Mouse (Mus musculus) limb, embryonic 13.5 days (tissue): ENCODE data around the gene D330045A20Rik. TPM values are rescaled to one million over a fixed set of nuclear protein-coding genes. Genes with fewer than 3 reads are reported as not detected.
A peak's percentile ranks its signal among the peaks of the same experiment; 100 is the strongest.
"Not testable (repeated sequence)": the region's sequence is repeated elsewhere in the genome, so short reads cannot be mapped to it uniquely, and the experiment has no call there.

ENCODE experiments used
- ATAC-seq: fragments of 200-750 bp; cut with Nextera tagmentation; 2 replicates; pipeline ENCODE4 v1.8.0; 2017; ENCODE audit warnings: low read depth, moderate number of reproducible peaks, moderate TSS enrichment; ENCODE audit not compliant: low FRiP score
- H3K27ac ChIP-seq: fragments of 300-500 bp; sonication (generic); 2 replicates; pipeline ENCODE4 v1.5.1; 2015; ENCODE audit warnings: inconsistent platforms, mild to moderate bottlenecking, moderate library complexity
- H3K27me3 ChIP-seq: fragments of 300-500 bp; sonication (generic); 2 replicates; pipeline ENCODE4 v1.6.1; 2015; ENCODE audit warnings: mild to moderate bottlenecking, inconsistent platforms
- H3K36me3 ChIP-seq: fragments of 300-500 bp; sonication (generic); 2 replicates; pipeline ENCODE4 v1.6.1; 2015; ENCODE audit warnings: inconsistent platforms, mild to moderate bottlenecking, moderate library complexity
- H3K4me1 ChIP-seq: fragments of 300-500 bp; sonication (generic); 2 replicates; pipeline ENCODE4 v1.6.1; 2015; ENCODE audit warnings: inconsistent platforms
- H3K4me2 ChIP-seq: fragments of 300-500 bp; sonication (generic); replicated peaks from 2 replicates; pipeline ENCODE4 v1.6.1; 2015; ENCODE audit warnings: inconsistent platforms, mild to moderate bottlenecking, moderate library complexity
- H3K4me3 ChIP-seq: fragments of 300-500 bp; sonication (generic); 2 replicates; pipeline ENCODE4 v1.5.1; 2015; ENCODE audit warnings: moderate library complexity, mild to moderate bottlenecking, inconsistent platforms
- H3K9ac ChIP-seq: fragments of 300-500 bp; sonication (generic); 2 replicates; pipeline ENCODE4 v1.6.1; 2015; ENCODE audit warnings: mild to moderate bottlenecking, inconsistent platforms
- H3K9me3 ChIP-seq: fragments of 300-500 bp; sonication (generic); 2 replicates; pipeline ENCODE4 v1.6.1; 2016; ENCODE audit warnings: inconsistent platforms
- WGBS: fragments of 180-500 bp; shearing (Covaris S2); methylation state at CpG from one replicate; pipeline ENCODE4 v1.1.7; 2015; 5-methylcytosine and 5-hydroxymethylcytosine counted together
- polyA plus RNA-seq: library from polyadenylated mRNA; unstranded; fragments of >200 nt; fragmentation: Nextera tagmentation; extraction: Ambion mirVana; gene quantifications from 2 replicates; pipeline ENCODE4 v1.2.1, GENCODE M21; 2015

The D330045A20Rik gene
- 0.92 and 1.2 TPM in 2 replicates for polyA plus RNA-seq

DNA sequence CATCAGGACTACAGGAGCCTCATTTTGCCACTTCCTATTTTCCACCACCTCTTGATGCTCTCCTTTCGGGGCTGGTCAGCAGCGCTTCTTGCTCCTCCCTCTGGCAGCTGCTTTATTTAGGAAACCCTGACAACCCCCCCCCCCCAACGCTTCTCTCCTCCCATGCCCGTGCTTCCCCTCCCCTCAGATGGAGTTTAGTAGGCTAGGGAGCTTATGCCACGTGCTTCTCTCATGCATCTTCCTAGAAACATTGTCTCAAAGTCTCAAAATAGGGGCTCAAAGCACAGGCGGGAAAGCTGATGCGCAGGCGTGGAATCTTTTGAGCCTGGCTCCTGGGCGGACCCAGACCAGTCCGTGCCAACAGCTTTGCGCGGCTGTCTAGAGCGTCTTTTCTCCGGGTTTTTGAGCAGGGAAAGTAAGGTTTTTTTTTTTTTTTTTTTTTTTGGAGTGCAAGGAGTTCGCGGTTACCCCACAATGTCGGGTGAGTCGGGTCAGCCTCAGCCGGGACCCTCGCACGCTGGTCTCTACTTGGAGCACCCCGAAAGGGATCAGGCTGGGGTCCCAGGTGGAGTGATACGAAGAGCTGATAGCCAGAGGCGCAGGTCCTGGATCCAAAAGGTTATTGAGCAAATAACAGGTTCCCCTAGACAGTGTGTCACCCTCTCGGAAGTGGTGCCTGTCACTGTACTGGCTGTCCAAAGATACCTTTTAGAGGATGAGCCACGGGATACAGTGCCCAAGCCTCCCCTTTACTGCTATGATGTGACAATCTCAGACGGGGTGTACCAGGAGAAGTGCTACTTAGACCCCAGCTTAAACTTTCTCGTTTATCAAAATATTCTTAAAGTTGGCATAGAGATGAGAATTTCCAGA, at the start of gene D330045A20Rik:
TSS of gene D330045A20Rik (plus strand) at position 346 of the 873 bp plus-strand sequence.
- WGBS = 22% methylated on average over 28 of the region's 28 CpGs
- no peak for ATAC-seq
- no peak within 1 kb of the TSS for H3K9ac ChIP-seq

DNA sequence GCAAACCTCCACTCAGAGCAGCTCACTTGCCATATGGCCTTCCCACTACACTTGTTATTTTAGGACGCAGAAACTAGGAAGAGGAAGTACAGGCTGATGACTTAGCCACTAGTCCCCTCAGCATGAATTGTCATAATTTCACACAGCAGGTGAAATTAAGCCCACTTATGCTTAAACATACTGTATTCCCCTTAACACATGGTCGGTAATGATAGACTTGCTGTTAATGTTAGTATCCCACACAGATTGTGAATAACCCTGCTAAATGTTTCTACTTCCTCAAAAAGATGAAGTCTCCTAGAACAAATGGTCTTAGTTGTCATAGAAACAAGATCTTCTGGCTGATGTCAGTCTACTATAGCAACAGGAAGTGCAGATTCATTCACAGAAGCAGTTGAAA, 47.6 kb upstream of the D330045A20Rik start:
- Histone ChIP-seq H3K9ac (no peak overlapping the region), H3K27me3 (peaks cover 6% of the 10 kb centered on the region; the same call in 1 of the 2 replicates), H3K4me3 (no peak overlapping the region), H3K9me3 (no peaks in the 10 kb centered on the region), H3K36me3 (no peaks in the 10 kb centered on the region), H3K4me2 (no peak overlapping the region), H3K4me1 (no peaks in the 10 kb centered on the region), H3K27ac (no peak overlapping the region)
- 76% methylated on average over 2 of the region's 2 CpGs for WGBS
- no peak for ATAC-seq

More for the DNA sequence above, at the start of gene D330045A20Rik:
- peak within 1 kb of the TSS; percentile 61 for H3K4me2 ChIP-seq
- no peak within 1 kb of the TSS for H3K27ac ChIP-seq
- no peaks in the 10 kb centered on the region for H3K4me1 ChIP-seq
- H3K9me3 ChIP-seq = no peaks in the 10 kb centered on the region
- H3K27me3 ChIP-seq = peaks cover 21% of the 10 kb centered on the region
- H3K4me3 ChIP-seq = peak within 1 kb of the TSS; percentile 37
- H3K36me3 ChIP-seq = no peaks in the 10 kb centered on the region

DNA sequence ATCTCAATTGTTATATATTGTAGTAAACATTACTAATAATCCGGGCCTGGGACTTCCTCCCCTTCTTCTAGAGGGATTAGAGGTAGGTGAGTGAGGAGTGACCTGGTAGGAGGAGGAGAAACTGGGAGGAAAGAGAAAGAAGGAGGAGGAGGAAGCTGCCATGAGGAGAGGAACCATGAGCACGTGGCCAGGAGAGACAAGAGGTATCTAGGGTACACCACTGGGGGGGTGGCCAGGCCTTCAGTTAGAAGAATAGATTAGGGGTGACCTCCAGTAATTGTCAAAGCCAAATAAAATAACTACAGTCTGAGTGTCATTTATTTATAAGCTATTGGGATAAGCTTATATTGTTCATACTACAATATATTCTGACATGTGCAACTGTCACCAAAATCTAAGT, 45.0 kb upstream of the D330045A20Rik start:
- ATAC-seq = no peak
- WGBS = 77% methylated on average over 2 of the region's 2 CpGs
- no peaks in the 10 kb centered on the region for H3K36me3 ChIP-seq

DNA sequence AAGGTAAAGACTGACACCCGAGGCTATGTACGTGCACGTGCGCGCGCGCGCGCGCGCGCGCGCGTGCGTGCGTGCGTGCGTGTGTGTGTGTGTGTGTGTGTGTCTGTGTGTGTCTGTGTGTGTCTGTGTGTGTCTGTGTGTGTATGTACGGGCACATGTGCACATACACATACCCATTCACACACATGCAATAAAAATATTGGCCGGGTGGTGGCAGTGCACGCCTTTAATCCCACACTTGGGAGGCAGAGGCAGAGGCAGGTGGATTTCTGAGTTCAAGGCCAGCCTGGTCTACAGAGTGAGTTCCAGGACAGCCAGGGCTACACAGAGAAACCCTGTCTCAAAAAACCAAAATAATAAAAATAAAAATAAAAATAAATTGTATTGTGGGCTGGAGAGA, 39.1 kb upstream of the D330045A20Rik start:
- not testable (repeated sequence) for H3K36me3 ChIP-seq, H3K4me2 ChIP-seq, H3K9ac ChIP-seq, H3K4me3 ChIP-seq, H3K4me1 ChIP-seq, ATAC-seq, H3K27ac ChIP-seq, H3K27me3 ChIP-seq, H3K9me3 ChIP-seq
- 93% methylated on average over 22 of the region's 22 CpGs for WGBS

More for the DNA sequence above, 45.0 kb upstream of the D330045A20Rik start:
- H3K4me2 ChIP-seq = no peak overlapping the region
- H3K27me3 ChIP-seq = peaks cover 6% of the 10 kb centered on the region; the same call in 1 of the 2 replicates
- H3K4me3 ChIP-seq = no peak overlapping the region
- H3K9ac ChIP-seq = no peak overlapping the region
- H3K27ac ChIP-seq = no peak overlapping the region
- no peaks in the 10 kb centered on the region for H3K4me1 ChIP-seq
- H3K9me3 ChIP-seq = no peaks in the 10 kb centered on the region

DNA sequence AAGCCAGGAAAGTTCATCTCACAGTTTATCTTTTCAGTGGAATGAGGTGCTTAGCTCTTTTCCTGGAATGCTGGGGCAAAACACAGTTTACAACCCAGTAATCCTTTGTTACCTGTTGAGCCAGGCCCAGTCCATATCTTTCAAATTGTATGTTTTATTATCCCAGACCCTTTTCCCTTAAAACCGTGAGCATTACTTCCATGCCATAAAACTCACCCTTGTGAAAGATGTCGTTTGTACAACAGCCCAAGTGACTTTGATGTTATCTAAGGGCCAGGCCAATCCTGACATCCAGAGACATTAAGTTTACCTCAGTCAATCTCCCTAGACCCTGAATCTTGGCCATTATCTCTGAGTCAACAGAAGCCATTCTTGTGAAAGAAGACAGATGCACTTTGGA, 23.4 kb upstream of the D330045A20Rik start:
- H3K9ac ChIP-seq = no peak overlapping the region
- no peak for ATAC-seq
- H3K4me3 ChIP-seq = no peak overlapping the region
- H3K9me3 ChIP-seq = no peaks in the 10 kb centered on the region
- no peaks in the 10 kb centered on the region for H3K36me3 ChIP-seq
- no peak overlapping the region for H3K4me2 ChIP-seq
- H3K27ac ChIP-seq = no peak overlapping the region
- 0 out of 2 replicates have a peak, but pooled peaks cover 3% of the 10 kb centered on the region for H3K27me3 ChIP-seq
- WGBS = 16% methylated on average over 2 of the region's 2 CpGs
- no peaks in the 10 kb centered on the region for H3K4me1 ChIP-seq

DNA sequence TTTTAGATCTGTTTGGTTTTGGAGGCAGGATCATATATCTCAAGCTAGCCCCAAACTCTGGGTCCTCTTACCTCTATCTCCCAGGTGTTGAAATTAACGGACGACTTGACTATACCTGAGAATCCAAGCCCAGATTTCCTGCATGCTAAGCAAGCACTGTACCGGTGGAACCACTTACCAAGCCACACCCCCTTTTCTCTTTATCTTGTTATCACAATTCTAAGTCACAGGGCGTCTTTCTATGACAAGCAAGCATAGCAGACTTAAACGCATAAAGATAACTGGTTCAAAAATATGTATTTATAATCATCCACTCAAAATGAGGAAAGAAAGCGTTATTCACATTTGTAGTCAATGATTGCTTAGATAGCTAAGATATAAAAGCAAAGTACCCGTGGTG, 1.9 kb downstream of the D330045A20Rik start:
- Histone ChIP-seq H3K9me3 (no peaks in the 10 kb centered on the region), H3K4me2 (no peak overlapping the region), H3K27me3 (peaks cover 21% of the 10 kb centered on the region), H3K4me3 (no peak overlapping the region), H3K36me3 (no peaks in the 10 kb centered on the region), H3K9ac (no peak overlapping the region), H3K4me1 (no peaks in the 10 kb centered on the region), H3K27ac (no peak overlapping the region)
- ATAC-seq = no peak
- 65% methylated on average over 7 of the region's 7 CpGs for WGBS

DNA sequence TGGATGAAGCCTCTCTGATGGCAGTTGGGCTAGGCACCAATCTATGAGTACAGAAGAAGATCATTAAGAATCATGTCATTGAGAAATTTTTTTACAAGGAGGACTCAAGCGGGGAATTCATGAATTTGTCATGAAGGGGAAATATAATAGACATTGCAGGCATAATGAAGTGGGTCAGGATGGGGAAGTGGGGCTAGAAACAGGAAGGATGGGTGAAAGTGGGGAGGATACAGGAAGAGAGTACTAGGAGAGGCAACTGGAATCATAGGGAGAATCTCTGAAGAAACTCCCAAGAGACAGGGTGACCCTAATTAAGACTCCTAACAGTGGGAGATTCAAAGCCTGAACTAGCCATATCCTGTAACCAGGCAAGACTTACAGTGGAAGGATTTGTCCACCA, 4.8 kb downstream of the D330045A20Rik start:
- Histone ChIP-seq H3K36me3 (no peaks in the 10 kb centered on the region), H3K9ac (no peak overlapping the region), H3K27ac (no peak overlapping the region), H3K9me3 (no peaks in the 10 kb centered on the region), H3K27me3 (0 out of 2 replicates have a peak, but pooled peaks cover 14% of the 10 kb centered on the region), H3K4me1 (no peaks in the 10 kb centered on the region), H3K4me2 (no peak overlapping the region), H3K4me3 (no peak overlapping the region)
- ATAC-seq = no peak
- 73% methylated on average over 1 of the region's 1 CpGs for WGBS

DNA sequence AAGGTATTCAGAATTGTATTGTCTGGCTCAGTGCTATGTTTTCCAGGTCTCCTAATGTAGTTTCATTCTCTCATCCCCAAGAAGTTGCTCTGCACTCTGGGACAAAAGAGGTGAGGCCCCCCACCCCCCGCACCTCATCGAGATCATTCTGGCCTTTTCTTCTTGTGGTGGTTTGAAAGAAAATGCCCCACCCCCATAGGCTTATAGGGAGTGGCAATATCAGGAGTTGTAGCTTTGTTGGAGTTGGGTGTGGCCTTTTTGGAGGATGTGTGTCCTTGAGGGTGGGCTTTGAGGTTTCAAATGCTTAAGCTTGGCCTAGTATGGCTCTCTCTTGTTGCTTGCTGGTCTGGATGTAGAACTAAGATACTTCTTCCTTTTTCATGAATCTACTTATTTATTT, 36.0 kb downstream of the D330045A20Rik start:
- 67% methylated on average over 2 of the region's 2 CpGs for WGBS

DNA sequence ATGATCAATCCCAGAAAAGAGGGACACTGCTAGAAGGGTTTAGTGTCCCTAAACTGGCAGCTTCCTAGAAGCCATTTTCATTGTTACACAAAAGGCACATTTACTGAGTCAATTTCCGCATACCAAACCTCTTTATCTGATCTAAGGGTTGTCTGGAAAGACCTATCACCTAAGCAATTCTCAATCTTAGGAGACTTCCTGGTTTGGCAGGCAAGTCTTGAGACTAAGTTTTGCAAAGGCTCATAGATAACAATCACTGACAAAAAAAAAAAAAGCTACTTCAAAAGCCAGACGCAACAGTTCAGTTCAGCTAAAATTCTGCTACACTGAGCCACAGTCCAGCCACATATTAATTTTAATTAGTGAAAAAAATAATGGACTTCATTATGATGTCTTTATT, 39.1 kb downstream of the D330045A20Rik start:
- Histone ChIP-seq H3K4me2 (no peak overlapping the region), H3K27me3 (no peaks in the 10 kb centered on the region), H3K27ac (no peak overlapping the region), H3K9me3 (no peaks in the 10 kb centered on the region), H3K9ac (no peak overlapping the region), H3K4me3 (no peak overlapping the region), H3K4me1 (no peaks in the 10 kb centered on the region), H3K36me3 (no peaks in the 10 kb centered on the region)
- WGBS = 79% methylated on average over 2 of the region's 2 CpGs
- no peak for ATAC-seq

More for the DNA sequence above, 36.0 kb downstream of the D330045A20Rik start:
- H3K4me3 ChIP-seq = no peak overlapping the region
- no peaks in the 10 kb centered on the region for H3K36me3 ChIP-seq
- ATAC-seq = no peak
- no peak overlapping the region for H3K4me2 ChIP-seq
- H3K27ac ChIP-seq = no peak overlapping the region
- no peak overlapping the region for H3K9ac ChIP-seq
- no peaks in the 10 kb centered on the region for H3K27me3 ChIP-seq
- H3K4me1 ChIP-seq = no peaks in the 10 kb centered on the region
- no peaks in the 10 kb centered on the region for H3K9me3 ChIP-seq

DNA sequence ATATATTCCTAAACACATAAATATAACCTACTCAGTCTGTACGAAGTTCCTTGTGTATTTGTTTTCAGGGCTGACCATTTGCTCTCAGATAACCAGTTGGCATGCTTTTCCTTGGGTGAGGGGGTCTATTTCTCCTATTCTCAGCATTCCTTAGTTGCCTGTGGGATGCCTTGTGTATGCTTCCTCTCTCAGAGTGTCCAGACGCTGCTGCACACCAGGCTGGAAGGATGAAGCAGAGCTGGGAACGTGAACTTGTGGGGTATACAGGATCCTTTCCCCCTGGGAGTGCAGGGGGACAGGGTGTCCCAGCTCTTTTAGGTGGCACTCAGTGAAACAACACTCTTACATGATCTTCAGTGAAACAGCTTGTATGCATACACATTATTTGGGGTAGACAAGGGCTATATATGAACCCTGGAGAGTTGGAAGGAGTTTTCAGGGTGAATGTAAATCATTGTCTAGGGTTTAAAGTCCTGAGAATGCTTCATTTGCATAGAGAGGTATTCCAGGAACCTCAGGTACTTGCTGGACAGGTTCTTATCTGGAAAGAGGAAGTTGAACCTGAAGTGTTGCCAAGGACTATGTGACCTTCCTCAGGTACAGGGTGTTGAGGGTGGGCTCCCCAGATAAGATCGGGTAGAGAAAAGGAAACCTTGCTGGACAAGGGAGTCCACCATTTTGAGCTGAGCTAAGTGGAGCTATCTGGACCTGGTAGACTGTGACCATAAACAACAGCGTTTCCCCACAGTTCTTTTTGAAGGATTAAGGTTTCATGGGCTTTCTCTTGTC, 44.3 kb downstream of the D330045A20Rik start:
- Histone ChIP-seq H3K4me1 (no peaks in the 10 kb centered on the region), H3K4me2 (no peak overlapping the region), H3K4me3 (no peak overlapping the region), H3K36me3 (no peaks in the 10 kb centered on the region), H3K9me3 (no peaks in the 10 kb centered on the region), H3K9ac (no peak overlapping the region), H3K27me3 (0 out of 2 replicates have a peak, but pooled peaks cover 2% of the 10 kb centered on the region), H3K27ac (no peak overlapping the region)
- ATAC-seq = no peak
- WGBS = 77% methylated on average over 5 of the region's 5 CpGs

DNA sequence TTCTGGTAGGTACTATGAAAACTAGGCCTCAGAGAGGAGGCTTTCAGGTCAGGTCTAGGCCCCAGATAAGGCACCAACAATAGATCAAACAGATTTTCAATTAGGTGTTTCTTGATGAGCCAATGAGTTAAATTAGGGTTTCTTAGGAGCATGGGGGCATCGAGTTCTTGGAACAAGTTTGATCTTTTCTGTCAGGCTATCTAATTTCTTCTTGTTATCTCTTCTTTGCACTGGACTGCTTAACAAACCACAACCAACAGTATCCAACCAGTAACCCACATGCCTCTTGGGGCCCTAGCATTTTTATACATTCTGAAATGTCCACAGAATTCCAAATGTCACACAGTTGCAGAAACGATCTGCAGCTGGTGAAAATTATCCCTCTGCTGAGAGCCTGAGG, 45.6 kb downstream of the D330045A20Rik start:
- Histone ChIP-seq H3K27ac (no peak overlapping the region), H3K9ac (no peak overlapping the region), H3K36me3 (no peaks in the 10 kb centered on the region), H3K4me1 (no peaks in the 10 kb centered on the region), H3K27me3 (0 out of 2 replicates have a peak, but pooled peaks cover 2% of the 10 kb centered on the region), H3K4me2 (no peak overlapping the region), H3K4me3 (no peak overlapping the region), H3K9me3 (no peaks in the 10 kb centered on the region)
- no peak for ATAC-seq
- WGBS = 63% methylated on average over 2 of the region's 2 CpGs

DNA sequence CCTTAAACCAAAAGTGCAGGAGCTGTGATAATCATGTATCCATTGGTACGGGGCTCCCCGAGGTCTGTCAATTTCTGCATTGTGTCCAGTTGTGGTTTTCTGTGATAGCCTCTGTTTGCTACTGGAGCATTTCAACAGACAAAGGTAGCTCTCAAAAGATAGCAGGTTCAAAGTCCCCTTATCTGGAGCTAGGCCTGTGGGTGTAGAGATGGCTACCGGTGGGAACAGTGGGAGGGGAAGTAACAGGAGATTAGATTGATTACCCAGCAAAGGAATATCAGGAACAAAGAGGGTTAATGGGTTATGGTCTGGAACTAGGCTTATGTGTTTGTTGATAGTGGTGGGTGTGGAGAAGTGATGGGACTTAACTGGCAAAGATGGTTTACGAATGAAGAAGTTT, 46.8 kb downstream of the D330045A20Rik start:
- Histone ChIP-seq H3K4me3 (no peak overlapping the region), H3K4me1 (no peaks in the 10 kb centered on the region), H3K27ac (no peak overlapping the region), H3K27me3 (0 out of 2 replicates have a peak, but pooled peaks cover 2% of the 10 kb centered on the region), H3K4me2 (no peak overlapping the region), H3K9ac (no peak overlapping the region), H3K36me3 (no peaks in the 10 kb centered on the region), H3K9me3 (no peaks in the 10 kb centered on the region)
- ATAC-seq = no peak
- 82% methylated on average over 4 of the region's 4 CpGs for WGBS
